Mouse (Mus musculus) large intestine, adult 2 months (tissue): ENCODE measurements around the gene Pacsin1. TPM values are rescaled to one million over a fixed set of nuclear protein-coding genes. Genes with fewer than 3 reads are reported as not detected.

Experiments
- DNase-seq: peaks from one replicate; pipeline ENCODE4 v3.0.0-alpha.2; 2012; ENCODE audit warnings: low read depth, low spot score
- WGBS: fragments of 180-500 bp; shearing (Covaris S2); methylation state at CpG from one replicate; pipeline ENCODE4 v1.1.7; 2018; 5-methylcytosine and 5-hydroxymethylcytosine counted together
- polyA plus RNA-seq: library from polyadenylated mRNA; depleted of rRNA; stranded (reverse); fragments of >200 nt; gene quantifications from 2 replicates; pipeline ENCODE4 v1.2.3, GENCODE M21; 2012

Pacsin1 gene
- polyA plus RNA-seq, 1 experiment, result 1.1 TPM

DNA sequence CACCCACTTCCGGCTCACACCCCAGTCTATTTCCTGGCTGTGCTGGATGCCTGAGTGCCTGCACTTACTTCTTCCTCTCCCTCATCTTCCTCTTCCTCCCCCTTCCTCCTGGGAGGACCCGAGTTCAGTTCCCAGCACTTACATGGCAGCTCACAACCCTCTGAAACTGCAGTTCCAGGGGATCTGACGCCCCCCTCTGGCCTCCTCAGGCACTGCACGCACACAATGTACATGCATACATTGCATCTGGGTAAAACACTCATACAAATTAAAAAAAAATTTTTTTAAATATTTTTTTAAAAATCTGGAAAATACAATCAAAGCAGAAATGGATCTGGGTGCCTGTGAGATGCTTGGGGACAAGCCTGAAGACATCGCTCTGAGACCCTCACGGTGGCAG lies 16.4 kb downstream of the Pacsin1 start:
- WGBS, result 78% methylated on average over 6 of the region's 6 CpGs
- no peak for DNase-seq

DNA sequence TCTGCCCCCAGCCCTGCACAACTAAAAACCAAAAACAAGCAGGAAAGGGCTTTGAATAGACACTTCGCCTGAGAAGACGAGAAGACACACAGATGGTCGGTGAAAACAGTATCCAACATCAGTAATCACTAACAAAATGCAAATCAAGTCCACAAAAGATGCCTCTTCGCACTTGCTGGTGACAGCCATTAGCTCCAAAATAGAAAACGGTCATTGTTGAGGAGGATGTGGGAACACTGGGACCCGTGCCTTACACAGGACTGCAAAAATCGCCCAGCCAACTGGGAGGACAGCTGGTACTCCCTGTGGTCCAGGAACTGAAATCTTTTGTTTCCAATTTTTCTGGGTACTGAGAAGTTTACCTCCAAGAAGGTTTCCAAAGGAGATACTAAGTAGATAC lies 18.6 kb downstream of the Pacsin1 start:
- WGBS, result 88% methylated on average over 7 of the region's 7 CpGs
- DNase-seq, result no peak

DNA sequence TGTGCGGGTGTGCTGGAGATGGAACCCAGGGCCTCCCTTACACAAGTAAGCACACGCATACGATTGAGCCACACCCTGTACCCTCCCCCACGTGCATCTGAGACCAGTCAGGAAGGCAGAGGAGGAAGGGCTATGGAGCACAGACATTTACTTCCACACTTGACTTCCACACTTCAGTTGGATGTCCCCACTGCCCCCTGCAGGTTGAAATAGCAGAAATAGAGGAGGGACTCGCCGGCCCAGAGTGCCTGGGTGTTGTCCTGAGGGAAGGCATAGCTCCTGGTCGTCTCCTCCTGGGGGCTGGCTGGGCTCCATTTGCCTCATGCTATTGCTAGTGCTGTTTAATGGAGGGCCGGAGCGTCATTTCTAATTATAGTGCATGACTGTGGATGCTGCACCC lies 20.1 kb downstream of the Pacsin1 start:
- WGBS, result 42% methylated on average over 9 of the region's 9 CpGs
- no peak for DNase-seq

- DNase-seq, result no peak
- 67% methylated on average over 7 of the region's 7 CpGs for WGBS
These were observed 21.0 kb downstream of the Pacsin1 start for GRCm38 (mm10) chr17:27676270-27676669.

DNA sequence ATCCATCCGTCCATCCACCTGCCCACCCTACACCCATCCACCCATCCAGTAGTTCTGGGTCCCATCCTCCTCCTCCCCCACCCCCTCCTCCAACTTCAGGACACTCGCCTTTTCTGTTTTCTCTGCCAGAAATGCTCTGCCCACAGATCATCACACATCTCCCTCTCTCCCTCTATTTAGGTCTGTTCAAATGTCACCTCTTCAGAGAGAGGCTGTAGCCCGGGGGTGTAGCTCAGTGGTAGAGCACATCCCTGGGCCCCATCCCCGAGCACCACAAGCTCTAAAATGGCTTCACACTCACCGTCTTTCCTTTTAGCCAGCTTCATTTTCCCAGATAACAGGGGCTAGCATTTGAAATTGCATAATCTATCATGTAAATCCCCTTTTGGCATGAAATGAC lies 22.4 kb downstream of the Pacsin1 start:
- no peak for DNase-seq
- 79% methylated on average over 5 of the region's 5 CpGs for WGBS

GRCm38 (mm10) chr17:27678924-27679813 lies 23.9 kb downstream of the Pacsin1 start:
- no peak for DNase-seq
- WGBS, result 46% methylated on average over 11 of the region's 11 CpGs

- whole genome bisulfite sequencing, result 1% methylated on average over 52 of the region's 53 CpGs
- no peak for DNase-seq
These were observed 29.7 kb downstream of the Pacsin1 start for GRCm38 (mm10) chr17:27684886-27685549.

- WGBS, result 7% methylated on average over 11 of the region's 11 CpGs
- DNase-seq, result no peak
These were observed 30.2 kb downstream of the Pacsin1 start for GRCm38 (mm10) chr17:27685550-27685913.

DNA sequence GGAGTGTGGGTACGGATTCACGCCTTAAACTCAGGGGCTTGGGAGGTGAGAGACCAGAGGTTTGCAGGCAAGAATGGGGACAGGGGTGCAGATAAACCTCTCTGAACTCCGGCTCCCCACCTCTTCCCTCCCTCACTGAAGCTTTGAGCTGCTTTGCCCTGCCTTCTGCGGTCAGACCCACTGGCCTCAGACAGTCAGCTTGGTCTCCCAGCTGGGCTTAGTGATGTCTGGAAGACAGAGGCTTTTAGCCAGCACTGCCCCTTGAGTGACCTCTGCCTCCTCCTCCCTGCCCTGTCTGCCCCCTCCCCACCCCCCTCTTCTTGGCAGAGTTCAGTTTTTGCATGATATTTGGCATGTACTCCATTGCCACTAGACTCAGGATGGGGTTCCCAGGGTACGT lies 31.1 kb downstream of the Pacsin1 start:
- DNase-seq, result no peak
- WGBS, result 46% methylated on average over 5 of the region's 5 CpGs

GRCm38 (mm10) chr17:27690993-27691693 lies 35.8 kb downstream of the Pacsin1 start:
- WGBS, result 67% methylated on average over 14 of the region's 14 CpGs
- DNase-seq, result no peak

DNA sequence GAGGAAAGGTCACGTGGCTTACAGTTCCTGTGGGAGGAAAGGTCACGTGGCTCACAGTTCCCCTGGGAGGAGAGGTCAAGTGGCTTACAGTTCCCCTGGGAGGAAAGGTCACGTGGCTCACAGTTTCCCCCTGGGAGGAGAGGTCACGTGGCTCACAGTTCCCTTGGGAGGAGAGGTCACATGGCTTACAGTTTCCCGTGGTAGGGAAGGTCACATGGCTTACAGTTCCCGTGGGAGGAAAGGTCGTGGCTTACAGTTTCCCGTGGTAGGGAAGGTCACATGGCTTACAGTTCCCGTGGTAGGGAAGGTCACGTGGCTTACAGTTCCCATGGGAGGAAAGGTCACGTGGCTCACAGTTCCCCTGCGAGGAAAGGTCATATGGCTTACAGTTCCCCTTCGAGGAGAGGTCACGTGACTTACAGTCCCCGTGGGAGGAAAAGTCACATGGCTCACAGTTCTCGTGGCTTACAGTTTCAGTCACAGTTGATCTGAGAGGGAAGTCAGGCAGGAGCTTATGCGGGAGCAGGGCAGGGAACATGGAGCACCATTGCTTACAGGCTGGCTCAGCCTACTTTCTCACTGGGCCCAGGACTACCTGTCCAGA lies 44.4 kb downstream of the Pacsin1 start:
- no peak for DNase-seq
- 87% methylated on average over 17 of the region's 17 CpGs for WGBS

DNA sequence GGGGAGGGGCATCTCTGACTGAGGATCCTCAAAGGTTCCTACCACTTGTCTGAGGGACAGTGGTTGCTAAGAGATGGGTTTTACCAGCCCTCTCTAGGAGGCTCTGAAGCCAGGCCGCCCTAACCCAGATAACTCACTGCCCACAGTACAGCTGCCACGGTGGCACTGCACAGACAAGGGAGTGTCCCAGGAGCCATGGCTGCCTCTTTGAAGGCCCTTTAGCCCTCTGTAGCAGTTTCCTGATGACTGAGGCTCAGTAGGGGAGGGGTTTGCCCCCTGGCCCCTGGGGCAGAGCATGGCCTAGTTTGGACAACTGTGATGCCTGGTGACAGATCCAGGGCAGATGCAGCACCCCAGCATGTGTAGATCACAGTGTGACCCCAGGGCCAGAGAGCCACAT lies 45.5 kb downstream of the Pacsin1 start:
- 76% methylated on average over 2 of the region's 2 CpGs for WGBS
- no peak for DNase-seq

DNA sequence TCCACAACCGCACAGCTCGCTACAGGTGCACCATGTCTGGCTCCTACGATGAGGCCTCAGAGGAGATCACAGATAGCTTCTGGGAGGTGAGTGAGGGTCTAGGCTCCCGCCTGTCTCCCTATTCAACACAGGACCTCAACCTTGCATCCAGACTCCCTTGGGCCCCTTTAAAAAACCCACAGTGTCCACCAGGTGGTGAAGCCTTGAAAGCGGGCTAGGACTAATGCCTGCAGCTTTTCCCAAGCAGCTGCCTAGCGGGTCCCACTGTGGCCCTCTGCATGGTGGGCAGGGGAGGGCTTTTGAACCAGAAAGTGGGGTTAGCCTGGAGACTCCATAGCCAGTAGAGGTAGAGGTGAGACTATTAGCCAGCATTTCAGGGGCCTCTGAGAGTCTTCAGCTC lies 46.5 kb downstream of the Pacsin1 start:
- no peak for DNase-seq
- 92% methylated on average over 6 of the region's 6 CpGs for WGBS

DNA sequence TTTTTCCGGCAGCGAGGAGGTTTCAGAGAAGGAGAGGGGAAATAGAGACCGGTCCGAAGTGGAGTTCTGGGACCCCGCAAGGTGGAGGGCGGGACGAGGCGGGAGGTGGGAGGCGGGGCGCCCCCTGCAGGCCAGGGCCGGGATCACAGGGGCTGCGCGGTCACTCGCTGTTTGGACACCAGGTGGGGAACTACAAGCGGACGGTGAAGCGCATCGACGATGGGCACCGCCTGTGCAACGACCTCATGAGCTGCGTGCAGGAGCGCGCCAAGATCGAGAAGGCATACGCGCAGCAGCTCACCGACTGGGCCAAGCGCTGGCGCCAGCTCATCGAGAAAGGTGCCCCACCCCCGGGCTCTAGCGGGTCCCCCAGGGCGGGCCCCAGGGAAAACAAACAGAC lies 47.2 kb downstream of the Pacsin1 start:
- DNase-seq, result no peak

DNA sequence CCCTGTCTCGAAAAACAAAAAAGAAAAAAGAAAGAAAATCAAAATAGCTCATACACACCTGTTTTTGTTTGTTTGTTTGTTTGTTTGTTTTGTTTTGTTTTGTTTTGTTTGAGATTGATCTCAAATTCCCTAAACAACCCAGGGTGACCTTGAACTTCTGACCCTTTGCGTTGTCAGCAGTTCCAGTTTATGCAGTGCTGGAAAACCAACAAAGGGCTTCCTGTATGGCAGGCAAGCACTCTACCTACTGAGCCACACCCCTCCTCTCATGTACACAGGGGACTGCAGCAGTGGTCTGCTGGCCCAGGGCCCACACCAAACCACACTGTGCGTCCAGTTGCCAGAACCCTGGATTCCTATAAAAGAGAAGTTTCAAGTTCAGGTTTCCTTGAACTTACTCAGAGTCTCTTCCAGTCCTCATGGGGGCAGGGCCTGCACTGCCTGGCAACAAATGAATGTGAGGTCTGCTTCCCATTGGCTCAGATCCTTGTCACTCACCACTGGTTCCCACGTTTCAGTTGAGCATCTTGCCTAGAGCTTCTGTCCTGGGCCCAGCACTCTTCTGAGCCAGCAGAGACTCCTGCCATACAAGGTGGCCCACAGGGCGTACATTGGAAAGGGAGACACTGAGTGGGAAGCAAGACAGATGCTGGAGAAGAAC lies 48.8 kb downstream of the Pacsin1 start:
- no peak for DNase-seq

More for the DNA sequence above, 47.2 kb downstream of the Pacsin1 start:
- 2% methylated on average over 34 of the region's 34 CpGs for WGBS

GRCm38 (mm10) chr17:27705661-27706060 lies 50.4 kb downstream of the Pacsin1 start:
- 56% methylated on average over 10 of the region's 10 CpGs for WGBS

More for the DNA sequence above, 48.8 kb downstream of the Pacsin1 start:
- 60% methylated on average over 5 of the region's 5 CpGs for WGBS

DNA sequence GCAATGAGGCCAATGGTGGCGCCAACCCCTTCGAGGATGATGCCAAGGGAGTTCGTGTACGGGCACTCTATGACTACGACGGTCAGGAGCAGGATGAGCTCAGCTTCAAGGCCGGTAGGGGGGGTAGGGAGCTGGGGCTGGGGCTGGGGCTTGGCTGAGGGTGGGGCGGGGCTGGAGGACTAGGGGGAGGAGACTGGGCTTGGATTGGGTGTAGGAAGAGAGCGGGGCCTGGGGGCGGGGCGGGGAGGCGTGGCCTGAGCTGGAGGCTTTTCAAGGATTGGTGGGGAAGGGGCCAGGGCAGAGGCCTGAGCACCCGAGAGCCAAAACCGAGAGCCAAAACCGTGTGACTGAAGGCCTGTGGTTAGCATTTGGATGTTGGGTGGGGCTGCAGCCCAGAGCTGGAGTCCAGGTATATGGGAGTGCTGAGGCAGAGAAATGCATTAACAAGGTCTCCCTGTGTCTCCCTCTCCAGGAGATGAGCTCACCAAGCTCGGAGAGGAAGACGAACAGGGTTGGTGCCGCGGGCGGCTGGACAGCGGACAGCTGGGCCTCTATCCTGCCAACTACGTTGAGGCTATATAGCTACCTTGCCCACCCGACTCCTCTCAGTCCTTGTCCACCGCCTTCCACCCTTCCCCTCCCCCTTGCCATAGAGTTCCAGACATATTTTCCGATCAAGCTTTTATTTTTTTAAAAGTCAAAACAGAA lies 52.8 kb downstream of the Pacsin1 start:
- WGBS, result 2% methylated on average over 25 of the region's 25 CpGs
- DNase-seq, result no peak

More at GRCm38 (mm10) chr17:27705661-27706060, 50.4 kb downstream of the Pacsin1 start:
- DNase-seq, result no peak

- no peak for DNase-seq
- WGBS, result 84% methylated on average over 5 of the region's 5 CpGs
These were observed 54.3 kb downstream of the Pacsin1 start for GRCm38 (mm10) chr17:27709650-27710049.

DNA sequence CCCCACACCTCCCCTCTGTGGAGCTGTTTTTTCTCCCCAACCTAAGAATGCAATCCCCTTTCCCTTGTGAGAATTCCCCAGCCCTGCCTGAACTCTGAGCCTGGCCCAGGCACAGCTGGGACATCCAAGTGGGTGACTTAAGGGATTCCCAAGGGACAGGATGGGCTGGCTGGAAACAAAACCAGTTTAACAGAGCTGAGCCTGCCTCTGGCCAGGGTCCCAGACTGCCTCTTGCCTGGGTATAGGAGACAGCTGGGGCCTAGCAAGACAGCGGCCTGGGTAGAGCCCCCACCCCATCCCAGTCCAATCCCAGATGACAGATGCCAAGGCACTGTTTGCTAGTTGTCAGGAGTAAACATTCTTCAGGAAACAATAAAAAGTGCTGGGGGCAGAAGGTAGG lies 57.5 kb downstream of the Pacsin1 start:
- DNase-seq, result no peak
- 26% methylated on average over 1 of the region's 1 CpGs for WGBS
